Mouse (Mus musculus) testis, postnatal 14 days (tissue): Measurements from ENCODE around the gene Nudt3.
A peak's percentile ranks its signal among the peaks of the same experiment; 100 is the strongest.
"Not testable (repeated sequence)": the region's sequence is repeated elsewhere in the genome, so short reads cannot be mapped to it uniquely, and the experiment has no call there.

Experiments used
- DNase-seq: peaks from one replicate; pipeline ENCODE4 v3.0.0; 2021; ENCODE audit warnings: low spot score

Gene Nudt3

DNA sequence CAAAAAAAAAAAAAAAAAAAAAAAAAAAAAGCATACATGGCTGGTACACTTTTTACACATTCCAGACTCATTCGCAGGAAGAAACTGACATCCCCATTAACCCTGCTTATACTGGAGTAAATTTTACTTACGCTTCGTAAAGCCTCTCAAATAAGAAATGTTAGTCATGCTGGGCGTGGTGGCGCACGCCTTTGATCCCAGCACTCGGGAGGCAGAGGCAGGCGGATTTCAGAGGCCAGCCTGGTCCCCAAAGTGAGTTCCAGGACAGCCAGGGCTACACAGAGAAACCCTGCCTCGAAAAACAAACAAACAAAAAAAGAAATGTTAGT lies 12.2 kb upstream of the Nudt3 start:
- not testable (repeated sequence) for DNase-seq

DNA sequence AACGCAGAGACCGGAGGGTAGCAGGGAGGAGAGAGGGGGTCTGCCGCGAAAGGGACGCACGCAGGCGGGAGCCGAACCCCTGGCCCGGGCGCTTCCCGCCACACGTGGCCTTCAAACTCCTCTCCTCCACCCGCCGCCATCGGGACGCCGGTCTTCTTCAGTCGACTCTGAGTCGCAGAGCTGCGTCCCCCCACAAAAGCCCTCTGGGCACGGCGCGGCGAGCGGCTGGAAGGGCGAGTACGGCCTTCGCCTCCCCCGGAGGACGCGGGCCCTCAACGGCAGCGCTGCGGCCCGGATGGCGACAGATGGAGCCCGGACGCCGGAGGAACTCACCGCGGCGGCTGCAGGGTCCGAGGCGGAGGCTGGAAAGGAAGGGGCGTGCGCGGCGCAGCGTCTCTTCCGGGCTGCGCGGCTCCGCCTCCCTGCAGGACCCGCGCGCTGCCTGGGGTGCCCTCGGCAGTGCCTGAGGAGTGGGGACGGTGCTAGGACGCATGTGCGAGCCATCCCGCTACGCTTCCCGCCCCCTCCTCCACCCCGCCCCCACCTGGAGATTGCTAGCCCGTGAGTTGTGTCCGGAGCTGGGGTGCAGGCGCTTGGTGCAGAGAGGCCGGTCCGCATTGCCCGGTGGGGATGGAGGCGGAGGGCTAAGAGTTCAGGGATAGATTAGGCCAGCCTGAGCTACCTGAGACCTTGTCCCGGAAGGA lies 11.7 kb upstream of the Nudt3 start, which contains the start of gene RPS10-NUDT3:
TSS of gene RPS10-NUDT3 (minus strand) at position 352 of the 704 bp plus-strand sequence.
- DNase-seq, result peak; percentile 91

DNA sequence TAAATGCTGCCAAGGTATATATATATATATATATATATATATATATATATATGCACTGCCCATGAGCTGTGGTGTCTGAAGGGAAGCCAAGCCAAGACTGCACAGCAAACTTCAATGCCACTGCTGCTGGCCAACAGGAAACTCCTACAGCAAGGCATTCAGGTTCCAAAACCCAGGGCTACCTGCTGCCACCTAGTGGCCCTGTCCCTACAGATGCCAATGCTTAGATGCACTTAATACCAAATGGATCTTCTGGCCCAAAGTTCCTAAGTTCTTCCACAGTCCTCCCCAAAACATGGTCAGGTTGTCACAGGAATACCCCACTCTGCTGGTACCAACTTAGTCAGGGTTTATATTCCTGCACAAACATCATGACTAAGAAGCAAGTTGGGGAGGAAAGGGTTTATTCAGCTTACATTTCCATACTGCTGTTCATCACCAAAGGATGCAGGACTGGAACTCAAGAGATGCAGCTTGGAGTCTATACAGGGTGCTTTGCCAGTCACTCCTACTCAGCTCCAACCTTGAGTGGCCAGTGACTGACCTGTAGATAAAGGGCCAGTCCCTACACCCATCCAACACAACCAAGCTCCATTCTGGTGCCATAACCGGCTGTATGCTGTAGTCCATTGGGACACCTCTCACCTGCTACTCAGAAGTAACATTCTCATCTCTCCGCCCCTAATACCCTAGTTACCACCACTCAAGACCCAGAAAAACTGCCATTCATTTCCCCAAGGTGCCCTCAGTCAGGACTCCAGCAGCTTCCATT lies 6.1 kb upstream of the Nudt3 start:
- peak; percentile 55 for DNase-seq

DNA sequence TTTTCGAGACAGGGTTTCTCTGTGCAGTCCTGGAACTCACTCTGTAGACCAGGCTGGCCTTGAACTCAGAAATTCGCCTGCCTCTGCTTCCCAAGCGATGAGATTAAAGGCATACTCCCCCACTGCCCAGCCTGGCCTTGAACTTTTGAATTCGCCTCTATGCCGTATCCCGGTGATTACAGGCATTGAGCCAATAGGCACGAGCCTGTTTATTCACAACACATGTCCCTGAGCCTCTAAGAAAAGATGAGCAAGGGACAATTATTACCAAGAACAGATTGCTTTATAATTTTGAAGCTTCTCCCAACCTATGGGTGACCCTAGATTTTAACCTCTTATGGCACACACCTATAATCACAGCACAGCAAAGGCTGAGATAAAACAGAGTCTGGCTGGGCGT lies 5.1 kb upstream of the Nudt3 start:
- DNase-seq, result no peak

DNA sequence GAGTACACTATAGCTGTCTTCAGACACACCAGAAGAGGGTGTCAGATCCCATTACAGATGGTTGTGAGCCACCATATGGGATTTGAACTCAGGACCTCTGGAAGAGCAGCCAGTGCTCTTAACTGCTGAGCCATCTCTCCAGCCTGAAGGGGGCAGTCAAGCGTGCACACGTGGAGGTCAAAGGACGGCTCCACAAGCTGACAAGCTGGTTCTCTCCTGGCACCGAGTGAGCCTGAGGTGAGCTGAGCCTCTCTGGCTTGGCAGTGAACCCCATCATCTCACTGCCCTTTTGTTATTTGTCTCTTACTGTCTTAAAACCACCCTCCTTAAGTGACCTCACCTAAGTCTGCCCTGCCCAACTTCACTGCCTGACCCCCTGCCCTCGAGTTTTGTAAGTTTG lies 4.2 kb upstream of the Nudt3 start:
- DNase-seq, result no peak

DNA sequence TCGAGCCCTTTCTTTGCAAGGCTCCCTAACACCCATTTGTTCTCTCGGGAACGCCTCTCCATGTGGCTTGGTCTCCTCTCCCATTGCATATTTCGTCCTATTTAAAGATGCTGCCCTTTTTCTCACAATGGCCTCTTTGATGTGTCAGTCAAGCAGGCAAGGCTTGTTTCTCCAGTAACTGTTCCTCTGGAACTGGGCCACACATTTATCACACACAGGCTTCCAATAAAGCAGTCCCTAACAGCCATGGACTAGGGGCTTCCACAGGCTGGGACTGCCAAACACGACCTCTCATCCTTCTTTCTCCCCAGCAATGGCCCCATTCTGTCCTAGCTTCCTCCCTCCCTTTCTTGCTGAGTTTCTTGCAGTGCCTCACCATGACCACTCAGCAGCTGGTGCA lies 3.4 kb upstream of the Nudt3 start:
- no peak for DNase-seq

DNA sequence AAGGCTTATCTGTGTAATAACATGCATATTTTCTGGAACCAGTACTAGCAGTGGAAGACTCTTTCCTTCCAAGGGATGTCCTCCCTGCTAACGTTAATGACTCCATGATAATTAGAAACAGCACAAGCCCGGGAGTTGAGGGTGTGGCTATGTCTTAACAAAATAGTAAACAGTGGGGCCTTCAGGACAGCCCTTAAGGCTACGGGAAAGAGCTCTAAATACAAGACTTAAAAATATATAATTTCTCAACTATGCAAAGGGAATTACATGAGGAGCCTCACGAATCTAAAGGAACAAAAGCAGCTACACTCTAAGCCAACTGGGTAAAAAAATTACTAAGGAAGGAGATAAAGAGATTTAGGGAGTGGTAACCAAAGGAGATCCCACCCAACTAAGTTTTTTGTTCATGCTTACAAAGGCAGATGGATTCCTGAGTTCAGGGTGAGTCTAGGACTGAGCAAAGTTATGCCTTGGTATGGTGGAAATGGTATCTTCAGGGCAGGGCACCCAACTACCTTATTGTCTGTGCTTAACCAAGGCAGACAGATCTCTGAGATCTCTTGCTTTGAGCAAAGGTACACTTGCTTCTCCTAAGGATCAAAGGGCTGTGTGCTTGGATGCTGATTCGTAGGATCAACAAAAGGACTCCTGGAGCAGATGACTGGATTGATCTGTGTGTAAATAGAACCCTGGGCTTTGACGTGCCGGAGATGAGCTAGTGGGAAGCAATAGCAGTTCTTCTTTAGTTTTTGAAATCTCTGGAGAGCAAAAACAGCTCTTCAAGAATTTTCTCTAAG lies 2.4 kb upstream of the Nudt3 start:
- no peak for DNase-seq

DNA sequence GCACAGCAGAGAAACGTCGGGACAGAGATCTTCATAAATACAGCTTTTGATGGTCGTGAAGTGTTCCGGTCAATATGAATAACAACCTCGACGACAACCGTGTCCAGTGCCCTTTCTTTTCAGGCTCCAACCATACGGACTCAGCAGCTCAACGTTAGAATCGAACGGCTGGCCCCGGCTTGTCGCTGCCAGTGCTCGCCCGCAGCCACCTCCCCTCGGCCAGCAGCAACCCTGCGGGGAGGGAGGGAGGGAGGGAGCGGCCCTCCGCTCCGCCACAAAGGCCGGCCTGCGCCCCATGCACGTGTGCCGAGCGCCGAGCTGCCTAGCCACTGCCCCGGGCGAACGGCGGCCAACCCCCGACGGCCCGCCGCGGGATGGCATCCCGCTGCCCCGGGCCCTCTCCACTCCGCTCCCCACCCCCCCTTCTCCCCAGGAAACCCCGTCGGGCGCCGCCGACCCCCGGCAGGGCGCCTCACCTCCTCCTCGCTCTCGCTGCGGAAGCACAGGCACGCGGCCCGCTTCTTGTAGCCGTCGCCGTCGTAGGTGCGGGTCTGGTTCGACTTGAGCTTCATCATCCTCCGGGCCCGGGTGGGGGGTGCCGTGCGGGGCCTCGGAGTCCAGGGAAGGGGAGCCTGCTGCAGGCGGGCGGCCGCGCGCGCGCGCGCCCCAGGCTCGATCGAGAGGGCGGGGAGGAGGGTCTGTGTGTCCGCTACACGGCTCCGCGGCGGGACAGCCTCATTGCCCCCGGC lies 510 bp downstream of the Nudt3 start:
- peak; percentile 82 for DNase-seq

DNA sequence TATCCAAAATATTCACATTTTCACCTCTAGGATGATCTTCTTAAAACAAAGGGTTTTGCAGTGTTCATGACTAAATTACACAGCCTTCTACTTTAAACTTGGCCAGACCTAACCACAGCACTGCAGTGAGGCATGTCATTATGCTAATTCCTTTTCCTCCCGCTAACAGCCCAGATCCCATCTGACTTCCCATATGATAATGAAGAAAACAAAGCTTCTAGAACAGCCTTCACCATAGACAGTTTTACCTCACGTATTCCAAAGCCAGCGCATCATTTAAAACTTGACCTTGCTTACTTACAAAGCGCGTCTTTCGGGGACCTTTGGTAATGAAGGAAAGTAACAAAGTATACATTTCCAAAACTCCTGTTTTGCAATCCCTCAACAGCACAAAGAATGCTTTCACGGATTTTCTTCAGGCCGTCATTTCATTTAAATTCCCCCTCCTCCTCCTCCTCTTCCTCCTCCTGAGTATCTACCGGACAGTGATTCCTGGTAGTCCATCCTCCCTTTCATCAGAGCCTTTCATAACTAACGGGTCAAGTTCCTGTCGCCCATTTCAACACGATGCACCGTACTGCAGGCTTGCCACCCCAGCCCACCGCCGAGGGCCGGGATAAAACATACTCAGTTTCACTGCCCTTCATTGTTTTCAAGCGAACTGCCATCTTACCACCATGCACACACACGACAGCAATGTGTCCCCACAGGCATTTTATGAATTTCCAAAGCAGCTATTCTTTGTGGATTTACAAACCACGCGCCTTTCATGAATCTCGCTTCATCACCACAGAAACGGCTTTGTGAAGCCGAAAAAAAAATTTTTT lies 1.4 kb downstream of the Nudt3 start:
- no peak for DNase-seq

DNA sequence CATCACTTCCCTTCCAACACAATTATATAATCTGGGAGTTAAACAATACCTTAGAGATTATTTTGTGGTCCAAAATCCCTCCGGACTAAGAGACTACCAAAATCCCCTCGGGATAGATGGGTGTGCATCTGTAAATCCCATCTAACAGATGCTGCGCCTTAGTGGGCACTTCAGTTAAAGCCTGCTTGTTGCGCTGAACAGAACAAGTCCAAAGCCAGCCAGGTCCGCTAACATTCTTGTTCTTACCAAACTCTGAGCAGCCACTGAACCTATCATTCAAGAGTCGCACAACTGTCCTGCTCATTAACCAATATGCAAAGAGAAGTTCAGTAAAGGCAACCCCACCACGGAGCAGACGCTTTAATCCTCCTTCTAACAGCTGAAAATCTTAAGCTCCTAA lies 2.1 kb downstream of the Nudt3 start:
- DNase-seq, result no peak

DNA sequence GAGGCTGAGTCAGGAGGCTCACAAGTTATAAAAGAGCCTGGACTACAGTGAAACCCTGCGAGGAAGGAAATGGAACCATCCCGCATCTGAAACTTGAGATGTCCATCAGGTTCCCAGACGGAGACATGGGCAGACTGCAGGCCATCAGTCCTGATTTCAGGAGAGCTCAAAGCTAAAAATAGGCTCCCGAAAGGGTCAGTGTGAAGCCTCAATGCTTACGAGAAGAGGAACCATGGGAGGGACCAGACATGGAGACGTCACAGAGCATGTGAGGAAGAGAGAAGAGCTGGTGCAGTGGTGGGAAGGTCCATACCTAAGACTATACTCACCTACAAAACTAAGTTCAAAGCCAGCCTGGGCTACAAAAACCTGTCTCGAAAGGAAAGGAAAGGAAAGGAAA lies 7.9 kb downstream of the Nudt3 start:
- DNase-seq, result no peak

DNA sequence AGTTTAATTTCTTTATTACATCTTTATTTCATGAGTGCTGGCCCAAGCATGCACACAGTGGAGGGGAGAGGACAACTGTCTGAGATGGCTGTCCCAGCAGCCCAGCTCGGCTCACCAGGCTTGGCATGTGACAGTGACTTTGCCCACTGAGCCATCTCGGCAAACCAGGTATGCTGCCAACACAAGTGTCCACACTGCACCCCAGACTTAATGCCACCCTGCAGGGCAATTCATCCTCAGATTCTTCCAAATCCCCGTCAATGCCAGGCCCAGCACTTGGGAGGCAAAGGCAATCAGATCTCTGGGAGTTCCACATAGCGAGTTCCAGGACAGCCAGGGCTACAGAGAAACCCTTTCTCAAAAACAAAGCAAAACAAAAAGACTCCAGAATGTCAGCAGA lies 10.3 kb downstream of the Nudt3 start:
- no peak for DNase-seq

DNA sequence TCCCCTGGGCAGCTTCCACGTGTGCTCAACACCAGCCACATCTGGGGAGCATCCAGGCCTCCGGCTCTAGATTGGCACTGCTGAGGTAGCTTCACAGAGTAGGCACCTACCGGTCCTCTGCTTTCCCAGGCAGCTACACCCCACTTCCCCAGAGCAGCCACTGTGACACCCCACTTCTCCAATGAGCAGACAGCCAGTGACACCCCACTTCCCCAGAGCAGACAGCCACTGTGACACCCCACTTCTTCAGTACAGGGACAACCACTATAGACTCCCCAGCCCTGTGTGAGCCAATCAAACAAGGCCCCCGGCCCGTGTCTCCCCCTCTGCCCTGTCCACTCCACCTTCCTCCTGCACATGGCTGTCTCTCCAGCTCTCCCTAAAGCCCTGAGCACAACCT lies 11.3 kb downstream of the Nudt3 start:
- DNase-seq, result no peak

DNA sequence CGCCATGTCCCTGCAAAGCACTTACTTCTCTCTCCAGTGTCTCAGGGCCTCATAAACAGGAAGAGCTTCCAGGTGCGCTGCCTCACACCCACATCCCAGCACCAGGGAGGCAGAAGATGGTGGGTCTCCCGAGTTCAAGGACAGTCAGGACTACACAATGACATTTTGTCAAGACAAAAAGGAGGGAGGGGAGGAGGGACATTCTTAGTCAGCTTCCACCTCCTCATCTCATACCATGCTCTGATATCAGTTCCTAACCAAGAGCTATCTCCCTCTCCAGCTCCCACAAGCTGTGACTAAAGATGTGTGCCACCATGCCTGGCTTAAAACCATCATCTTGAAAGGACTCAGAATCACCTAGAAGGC lies 11.8 kb downstream of the Nudt3 start:
- DNase-seq, result no peak

DNA sequence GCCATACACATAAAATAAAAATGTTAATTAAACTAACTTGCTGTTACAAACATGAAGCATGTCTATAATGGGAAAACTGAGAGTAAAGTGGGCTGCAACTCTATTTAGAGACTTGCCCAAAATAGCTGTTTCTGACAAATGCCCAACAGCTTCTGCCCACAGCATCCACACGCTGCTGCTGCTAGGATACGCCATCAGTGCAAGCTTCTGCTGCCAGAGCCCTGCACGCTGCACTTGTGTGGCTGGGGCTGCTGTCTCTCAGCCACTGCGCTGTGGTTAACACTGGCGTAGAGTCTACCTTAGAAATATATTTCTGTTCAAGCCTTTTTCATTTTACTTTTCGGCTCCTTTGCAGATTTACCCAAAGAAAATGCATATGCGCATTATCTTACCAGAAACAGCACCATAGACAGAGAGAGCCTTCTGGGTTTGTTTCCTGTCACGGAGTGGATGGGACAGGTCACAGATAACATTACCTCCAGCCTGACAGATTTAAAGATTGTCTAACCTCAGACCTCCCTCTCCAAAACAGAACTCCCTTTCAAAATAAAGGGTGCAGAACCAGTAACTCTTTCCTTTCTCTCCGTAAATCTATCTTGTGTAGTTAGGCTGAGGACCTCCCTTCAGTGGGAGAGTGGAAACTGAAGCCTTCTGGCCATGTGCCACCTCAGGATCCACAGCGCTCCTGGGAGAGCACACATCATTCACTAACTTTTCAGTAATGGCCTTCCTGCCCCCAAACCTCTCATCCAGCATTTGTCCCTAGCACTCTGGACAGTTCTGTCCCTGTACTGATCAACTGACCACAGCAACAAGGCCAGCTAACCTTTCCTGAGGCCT lies 12.4 kb downstream of the Nudt3 start:
- DNase-seq, result no peak

DNA sequence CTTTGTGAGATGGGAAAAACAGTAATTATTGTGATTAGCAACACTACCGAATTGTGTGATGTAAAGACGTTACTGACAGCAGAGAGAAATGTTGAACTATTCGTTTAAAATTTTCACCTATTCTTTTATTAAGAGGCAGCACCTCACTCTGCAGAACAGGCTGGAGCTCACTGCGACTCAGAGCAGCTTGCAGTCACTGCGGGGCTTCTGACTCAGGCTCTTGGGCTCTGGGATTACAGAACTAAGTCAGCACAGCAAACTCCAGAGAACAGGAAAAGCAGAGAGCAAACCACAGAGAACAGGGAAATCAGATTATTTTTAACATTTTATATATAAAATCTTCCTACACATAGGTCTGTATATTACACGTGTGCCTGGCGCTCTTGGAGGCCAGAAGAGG lies 13.7 kb downstream of the Nudt3 start:
- DNase-seq, result no peak

DNA sequence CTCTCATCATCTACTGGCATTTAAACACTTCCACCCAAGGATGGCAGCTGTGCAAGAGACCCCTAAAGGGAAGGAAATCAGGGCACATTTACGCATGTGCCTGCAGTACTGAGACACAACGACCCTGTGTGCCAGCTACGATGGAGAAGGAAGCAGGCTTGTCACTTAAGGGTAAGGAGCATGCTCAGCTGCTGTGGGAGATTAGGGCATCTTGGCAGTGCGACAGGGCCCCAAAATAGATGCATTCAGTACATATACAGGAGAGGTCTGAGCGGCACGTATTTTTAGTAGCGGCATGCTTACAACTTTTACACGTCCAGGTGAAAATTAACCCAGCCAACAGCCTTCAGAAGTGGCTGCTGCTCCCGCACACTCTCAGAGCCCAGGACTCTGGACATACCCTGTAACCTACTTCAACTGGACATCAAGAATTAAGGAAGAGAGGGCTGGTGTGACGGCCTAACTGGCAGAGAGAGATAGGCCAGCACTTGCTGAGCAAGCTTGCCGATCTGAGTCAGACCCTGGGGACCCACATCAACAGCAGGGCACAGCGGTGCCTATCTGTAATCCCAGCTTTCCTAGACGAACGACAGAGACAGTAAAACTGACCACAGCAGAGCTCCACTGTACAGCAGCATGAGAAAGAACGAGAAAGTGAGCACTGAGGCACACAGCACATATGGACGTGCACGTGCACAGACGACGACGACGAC lies 19.6 kb downstream of the Nudt3 start:
- no peak for DNase-seq

DNA sequence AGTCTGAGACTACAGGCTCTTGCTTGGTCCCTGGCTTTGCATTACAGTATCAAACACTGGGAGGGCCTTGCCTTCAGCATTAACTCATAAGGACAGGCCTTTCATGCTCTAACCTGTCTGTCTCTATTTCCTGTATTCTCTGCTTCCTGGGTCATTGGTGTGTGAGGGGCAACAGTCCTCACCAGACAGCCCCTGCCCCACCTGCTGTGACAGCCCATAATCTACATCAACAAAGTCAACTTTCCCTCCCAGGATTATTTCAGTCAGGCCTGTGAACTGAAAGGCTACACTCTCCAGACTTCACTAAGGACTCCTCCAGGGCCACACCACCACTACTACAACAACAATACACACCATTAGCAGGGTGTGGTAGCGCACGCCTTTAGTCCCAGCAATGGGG lies 20.3 kb downstream of the Nudt3 start:
- DNase-seq, result no peak

DNA sequence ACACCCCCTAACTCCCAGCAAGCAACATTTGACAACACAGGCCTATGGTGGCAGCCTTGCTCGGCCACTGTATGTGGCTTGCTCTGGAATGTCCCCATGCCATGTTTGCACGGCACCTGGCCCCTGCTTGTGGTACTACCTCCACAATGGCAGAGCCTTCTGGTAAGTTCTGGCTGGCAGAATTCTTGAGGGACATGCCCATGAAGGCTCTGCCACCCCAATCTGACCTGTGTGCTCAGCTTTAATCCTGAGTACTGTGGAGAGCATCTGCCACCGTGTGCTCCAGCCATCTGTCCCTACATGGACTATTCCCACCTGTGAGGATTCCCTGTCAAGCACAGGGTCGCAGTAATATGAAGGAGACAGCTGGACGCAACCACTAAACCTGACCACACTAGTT lies 22.4 kb downstream of the Nudt3 start:
- DNase-seq, result no peak

DNA sequence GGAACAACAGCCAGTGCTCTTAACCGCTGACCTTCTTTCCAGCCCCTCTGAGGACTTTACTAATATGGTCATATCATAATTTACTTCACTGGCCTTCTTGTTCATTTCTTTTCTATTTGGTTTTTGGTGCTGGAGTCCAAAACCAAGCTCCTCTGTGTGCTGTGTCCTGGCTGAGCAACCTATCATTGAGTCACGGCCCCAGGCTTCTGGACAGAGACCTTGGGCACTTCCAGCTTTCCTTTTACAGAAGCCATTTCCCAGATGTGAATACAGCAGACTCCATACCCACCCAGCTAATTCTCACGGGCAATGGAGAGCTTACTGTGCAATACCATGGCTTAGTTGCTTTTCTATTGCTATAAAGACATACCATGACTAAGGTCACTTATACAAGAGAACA lies 23.0 kb downstream of the Nudt3 start:
- no peak for DNase-seq
